Mouse (Mus musculus) subcutaneous adipose tissue, adult 2 months (tissue): ENCODE results near the gene Gm21987. TPM values are rescaled to one million over a fixed set of nuclear protein-coding genes. Genes with fewer than 3 reads are reported as not detected.

Experiments
- polyA plus RNA-seq: library from polyadenylated mRNA; depleted of rRNA; stranded (reverse); fragments of >200 nt; gene quantifications from 2 replicates; pipeline ENCODE4 v1.2.3, GENCODE M21; 2012; ENCODE audit warnings: low replicate concordance; rRNA removed

Gene Gm21987
- polyA plus RNA-seq = not detected in 2 replicates

DNA sequence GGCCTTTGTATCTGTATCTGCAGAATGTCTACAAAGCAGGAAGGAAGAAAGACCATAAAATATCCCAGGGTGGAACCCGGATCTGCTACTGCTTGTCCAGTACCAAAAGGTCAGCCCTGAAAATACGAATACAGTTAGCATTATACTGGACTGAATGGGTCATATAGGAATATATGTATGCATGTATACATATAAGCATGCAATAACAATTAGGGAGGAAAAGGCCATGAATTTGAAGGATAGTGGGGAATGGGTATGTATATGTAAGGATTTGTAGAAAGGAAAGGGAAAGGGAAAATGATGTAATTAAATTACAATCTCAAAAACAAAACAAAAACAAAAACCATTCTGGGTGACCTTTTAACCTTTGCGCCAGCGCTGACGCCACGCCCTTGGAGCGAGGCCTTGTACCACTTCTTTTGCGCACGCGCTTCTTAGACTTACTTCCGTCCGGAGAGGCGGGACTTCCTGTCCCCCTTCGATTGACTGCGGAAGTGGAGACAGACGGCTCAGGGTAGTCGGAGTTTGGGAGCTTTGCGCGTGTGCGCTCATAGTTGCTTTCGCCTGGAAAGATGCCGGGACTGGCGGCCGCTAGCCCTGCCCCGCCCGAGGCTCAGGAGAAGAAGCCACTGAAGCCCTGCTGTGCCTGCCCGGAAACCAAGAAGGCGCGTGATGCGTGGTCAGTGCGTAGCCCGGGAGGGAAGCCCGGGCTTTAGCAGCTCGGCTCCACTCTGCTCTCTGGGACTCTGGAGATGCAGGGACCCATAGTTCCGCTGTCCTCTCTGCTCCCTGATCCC lies at the start of gene Gm21987, which contains the start of gene Cox17:
Gene Gm21987 (plus strand): TSS at position 512 of the 797 bp plus-strand sequence.
Gene Cox17 (plus strand): TSS at position 463 of the 797 bp plus-strand sequence.

GRCm38 (mm10) chr16:38341396-38342324 lies 5.2 kb upstream of the Gm21987 start, which contains the start of gene Maats1:
Gene Maats1, minus strand, starts transcription at chr16:38342143.

DNA sequence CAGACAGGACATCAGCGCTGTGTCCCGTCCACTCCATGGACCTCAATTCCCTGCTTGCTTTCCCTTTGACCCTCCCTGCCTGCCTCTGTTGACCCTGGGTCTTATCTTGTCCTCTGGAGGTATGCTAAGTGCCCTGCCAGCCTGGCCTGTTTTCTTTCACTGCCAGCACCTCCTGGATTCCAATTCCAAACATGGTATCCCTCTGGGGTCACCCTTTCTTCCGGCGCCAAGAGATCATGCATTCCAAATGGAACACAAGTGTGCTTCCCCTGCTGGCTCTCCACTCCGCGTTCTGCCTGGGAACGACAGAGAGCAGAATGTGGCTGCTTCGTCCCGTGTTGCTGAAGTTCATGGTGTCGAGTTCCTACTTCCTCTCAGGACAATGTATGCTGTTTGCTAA lies 15.1 kb downstream of the Gm21987 start, which contains the start of gene Popdc2:
Gene Popdc2 (plus strand): TSS at position 277 of the 400 bp plus-strand sequence.

Other genes with a start within 250 kb of the Gm21987 start
- not detected in 2 replicates for gene Nr1i2, start 52.2 kb upstream of the Gm21987 start, polyA plus RNA-seq
- 0.04 and 0.23 TPM in 2 replicates for gene Maats1, start 4.9 kb upstream of the Gm21987 start, polyA plus RNA-seq
- gene Cox17, start within 50 bp of the Gm21987 start, polyA plus RNA-seq = 61.5 and 94.2 TPM in 2 replicates
- gene Popdc2, start 15.2 kb downstream of the Gm21987 start, polyA plus RNA-seq = 18.0 and 25.7 TPM in 2 replicates
- 30.5 and 48.5 TPM in 2 replicates for gene Pla1a, start 86.1 kb downstream of the Gm21987 start, polyA plus RNA-seq
- gene Adprh, start 105.7 kb downstream of the Gm21987 start, polyA plus RNA-seq = 27.6 and 52.1 TPM in 2 replicates
- 0.59 and 0.71 TPM in 2 replicates for gene Cd80, start 108.5 kb downstream of the Gm21987 start, polyA plus RNA-seq
- 16.2 and 17.5 TPM in 2 replicates for gene Timmdc1, start 175.6 kb downstream of the Gm21987 start, polyA plus RNA-seq
- gene Poglut1, start 203.2 kb downstream of the Gm21987 start, polyA plus RNA-seq = 25.3 and 42.3 TPM in 2 replicates
- 70.9 and 154 TPM in 2 replicates for gene Tmem39a, start 211.7 kb downstream of the Gm21987 start, polyA plus RNA-seq